Mouse (Mus musculus) neural tube, embryonic 14.5 days (tissue): Measurements from ENCODE around the gene Med12l. TPM values are rescaled to one million over a fixed set of nuclear protein-coding genes. Genes with fewer than 3 reads are reported as not detected.
A peak's percentile ranks its signal among the peaks of the same experiment; 100 is the strongest.

Experiments
- ATAC-seq: fragments of 200-750 bp; cut with Nextera tagmentation; 2 replicates; pipeline ENCODE4 v1.8.0; 2017; ENCODE audit warnings: low read depth, mild to moderate bottlenecking, moderate TSS enrichment, moderate library complexity
- H3K27ac ChIP-seq: fragments of 300-500 bp; sonication (generic); 2 replicates; pipeline ENCODE4 v1.5.1; 2014; ENCODE audit warnings: low read depth, mild to moderate bottlenecking, control low read depth, low read length, moderate library complexity, mixed read lengths
- H3K27me3 ChIP-seq: fragments of 300-500 bp; sonication (generic); 2 replicates; pipeline ENCODE4 v1.6.1; 2014; ENCODE audit warnings: low read length; ENCODE audit not compliant: control insufficient read depth, insufficient read depth
- H3K36me3 ChIP-seq: fragments of 300-500 bp; sonication (generic); 2 replicates; pipeline ENCODE4 v1.6.1; 2014; ENCODE audit warnings: low read length, mixed read lengths; ENCODE audit not compliant: control insufficient read depth, insufficient read depth
- H3K4me1 ChIP-seq: fragments of 300-500 bp; sonication (generic); 2 replicates; pipeline ENCODE4 v1.6.1; 2014; ENCODE audit warnings: low read length; ENCODE audit not compliant: control insufficient read depth, insufficient read depth
- H3K4me2 ChIP-seq: fragments of 300-500 bp; sonication (generic); 2 replicates; pipeline ENCODE4 v1.6.1; 2014; ENCODE audit warnings: mild to moderate bottlenecking, low read depth, low read length, control low read depth
- H3K4me3 ChIP-seq: fragments of 300-500 bp; sonication (generic); 2 replicates; pipeline ENCODE4 v1.5.1; 2014; ENCODE audit warnings: low read depth, low read length, control low read depth, mixed read lengths
- H3K9ac ChIP-seq: fragments of 300-500 bp; sonication (generic); replicated peaks from 2 replicates; pipeline ENCODE4 v1.6.1; 2014; ENCODE audit warnings: low read depth, mild to moderate bottlenecking, control low read depth, low read length, mixed read lengths
- H3K9me3 ChIP-seq: fragments of 300-500 bp; sonication (generic); 2 replicates; pipeline ENCODE4 v1.6.1; 2016; ENCODE audit warnings: low read length; ENCODE audit not compliant: control insufficient read depth
- WGBS: fragments of 180-500 bp; shearing (Covaris S2); extraction: QIAGEN DNeasy Blood & Tissue Kit; methylation state at CpG from one replicate; pipeline ENCODE4 v1.1.7; 2014; 5-methylcytosine and 5-hydroxymethylcytosine counted together
- polyA plus RNA-seq: library from polyadenylated mRNA; unstranded; fragments of >200 nt; fragmentation: Nextera tagmentation; extraction: Ambion mirVana; gene quantifications from 2 replicates; pipeline ENCODE4 v1.2.1, GENCODE M21; 2014

Med12l gene
- 9.3 and 9.9 TPM in 2 replicates for polyA plus RNA-seq

DNA sequence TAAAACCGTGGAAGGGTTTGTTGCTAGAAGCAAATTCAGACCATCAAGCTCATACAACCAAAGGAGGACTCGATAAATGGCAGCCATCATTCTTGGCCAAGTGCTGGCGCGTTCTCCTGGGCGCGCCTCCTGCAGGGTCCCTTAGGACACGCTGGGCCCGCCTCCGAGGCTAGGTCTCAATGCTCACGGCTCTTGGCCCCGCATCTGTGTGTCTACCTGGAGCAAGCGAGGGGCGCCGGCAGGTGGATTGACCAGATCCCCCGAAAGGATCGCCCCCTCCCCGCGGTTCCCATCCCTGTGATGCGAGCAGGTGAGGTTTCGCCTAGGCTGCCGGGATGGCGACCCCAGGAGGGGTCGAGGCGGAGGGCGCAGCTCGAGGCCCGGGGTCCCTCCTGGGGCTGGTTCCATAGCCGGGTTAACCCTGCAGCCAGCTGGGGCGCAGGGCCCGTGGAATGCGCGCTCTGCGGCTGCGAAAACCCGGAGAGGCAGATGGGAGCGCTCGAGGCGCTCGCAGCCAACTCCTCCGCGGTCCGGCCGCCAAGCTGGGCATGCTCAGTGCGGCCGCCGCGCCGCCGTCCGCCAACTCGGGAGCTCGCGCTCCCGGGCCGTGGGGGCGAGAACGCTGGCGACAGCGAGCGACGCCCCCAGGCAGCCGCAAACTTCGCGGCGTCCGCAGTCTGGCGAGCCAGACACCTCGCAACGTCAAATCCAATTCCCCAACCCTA lies at the start of gene Med12l:
Med12l (plus strand) TSS at position 555 of the 725 bp plus-strand sequence.
- peak; percentile 78 for ATAC-seq
- Histone ChIP-seq H3K9ac (peak within 1 kb of the TSS; percentile 82), H3K27ac (peak within 1 kb of the TSS; percentile 91), H3K4me1 (peaks cover 5% of the 10 kb centered on the region; the same call in 1 of the 2 replicates), H3K9me3 (no peaks in the 10 kb centered on the region), H3K27me3 (peaks cover 2% of the 10 kb centered on the region; the same call in 1 of the 2 replicates), H3K36me3 (no peaks in the 10 kb centered on the region), H3K4me2 (peak within 1 kb of the TSS; percentile 89), H3K4me3 (peak within 1 kb of the TSS; percentile 80)
- WGBS: under 1% methylated on average over 60 of the region's 69 CpGs

DNA sequence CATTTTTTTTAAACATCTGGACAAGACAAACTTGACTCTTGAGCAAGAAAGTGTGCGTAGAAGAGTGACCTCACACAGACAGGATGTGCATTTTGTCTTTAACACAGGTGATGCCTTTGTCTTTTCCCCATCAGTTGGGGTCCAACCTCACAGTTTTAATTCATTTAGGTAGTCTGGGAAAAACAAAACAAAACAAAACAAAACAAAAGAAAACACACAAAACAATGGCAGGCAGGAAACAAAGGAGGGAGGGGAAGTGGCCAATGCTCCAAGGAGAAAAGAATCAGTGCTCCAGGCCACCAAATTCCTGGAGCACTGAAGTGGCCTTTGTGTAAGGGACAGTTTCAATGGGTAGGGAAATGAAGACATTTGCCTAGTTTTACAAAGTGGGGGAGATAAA lies 44.5 kb upstream of the Med12l start:
- no peaks in the 10 kb centered on the region for H3K27me3 ChIP-seq
- no peaks in the 10 kb centered on the region for H3K4me1 ChIP-seq
- ATAC-seq: no peak
- H3K4me2 ChIP-seq: no peak overlapping the region
- no peak overlapping the region for H3K9ac ChIP-seq
- no peak overlapping the region for H3K27ac ChIP-seq
- no peaks in the 10 kb centered on the region for H3K9me3 ChIP-seq
- H3K36me3 ChIP-seq: no peaks in the 10 kb centered on the region
- WGBS: 88% methylated on average over 1 of the region's 1 CpGs
- H3K4me3 ChIP-seq: no peak overlapping the region

DNA sequence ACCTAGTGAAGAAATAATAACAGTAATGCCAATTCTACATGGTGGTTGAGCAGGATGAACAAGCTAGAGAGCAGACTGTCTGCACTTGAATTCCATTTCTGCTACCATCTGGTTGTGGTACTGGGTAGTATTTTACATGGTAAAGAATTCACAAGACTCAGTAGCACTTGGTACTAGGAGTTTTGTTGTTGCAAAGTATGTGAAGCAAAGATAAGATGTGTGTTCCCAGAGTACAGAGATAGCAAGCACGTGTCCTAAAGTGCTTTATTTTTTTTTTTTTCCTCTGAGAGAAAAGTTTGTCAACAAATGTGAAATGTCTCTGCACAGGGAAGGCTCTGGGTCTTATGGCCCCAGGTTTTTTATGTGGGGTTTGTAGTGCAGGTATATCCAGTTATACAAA lies 28.2 kb upstream of the Med12l start:
- no peaks in the 10 kb centered on the region for H3K36me3 ChIP-seq
- H3K4me1 ChIP-seq: no peaks in the 10 kb centered on the region
- no peak for ATAC-seq
- no peak overlapping the region for H3K27ac ChIP-seq
- no peak overlapping the region for H3K4me3 ChIP-seq
- H3K27me3 ChIP-seq: no peaks in the 10 kb centered on the region
- 90% methylated on average over 1 of the region's 1 CpGs for WGBS
- no peak overlapping the region for H3K4me2 ChIP-seq
- H3K9me3 ChIP-seq: no peaks in the 10 kb centered on the region
- no peak overlapping the region for H3K9ac ChIP-seq

DNA sequence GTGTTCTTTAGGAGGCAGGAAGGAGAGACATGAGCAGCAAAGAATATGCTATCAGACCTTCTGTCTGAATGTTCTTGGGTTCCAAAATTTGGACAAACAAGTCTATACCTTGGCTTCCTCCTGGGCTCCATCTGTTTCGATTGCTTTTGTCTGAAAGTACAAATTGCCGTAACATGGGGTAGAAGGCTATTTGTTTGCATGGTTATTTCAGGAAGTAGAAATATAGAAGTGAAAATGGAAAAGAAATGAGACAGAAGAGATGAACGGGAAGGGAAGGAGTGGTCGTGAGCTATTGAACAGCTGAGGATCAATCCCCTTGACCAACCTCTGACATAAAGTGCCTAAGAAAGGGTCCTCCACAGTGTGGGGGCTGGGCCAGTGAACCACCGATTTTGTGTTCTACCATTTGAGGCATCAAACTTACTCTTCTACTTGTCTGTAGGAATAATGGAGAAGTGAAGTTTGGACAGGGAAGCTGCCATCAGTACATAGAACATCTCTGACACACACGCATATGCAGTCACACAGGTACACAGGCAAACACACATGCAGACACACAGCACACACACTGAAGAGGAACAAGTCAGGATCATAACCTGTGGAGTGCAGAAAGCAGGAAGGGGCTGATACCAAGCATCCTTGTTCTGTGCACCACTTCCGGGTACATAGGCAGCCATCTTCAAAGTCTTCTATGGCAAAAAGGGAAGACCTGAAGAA lies 27.6 kb upstream of the Med12l start:
- Histone ChIP-seq H3K4me2 (no peak overlapping the region), H3K27ac (no peak overlapping the region), H3K4me3 (no peak overlapping the region), H3K9me3 (no peaks in the 10 kb centered on the region), H3K9ac (no peak overlapping the region), H3K36me3 (no peaks in the 10 kb centered on the region), H3K27me3 (no peaks in the 10 kb centered on the region), H3K4me1 (peaks cover 3% of the 10 kb centered on the region; the same call in 1 of the 2 replicates)
- WGBS: 94% methylated on average over 7 of the region's 7 CpGs
- ATAC-seq: no peak

DNA sequence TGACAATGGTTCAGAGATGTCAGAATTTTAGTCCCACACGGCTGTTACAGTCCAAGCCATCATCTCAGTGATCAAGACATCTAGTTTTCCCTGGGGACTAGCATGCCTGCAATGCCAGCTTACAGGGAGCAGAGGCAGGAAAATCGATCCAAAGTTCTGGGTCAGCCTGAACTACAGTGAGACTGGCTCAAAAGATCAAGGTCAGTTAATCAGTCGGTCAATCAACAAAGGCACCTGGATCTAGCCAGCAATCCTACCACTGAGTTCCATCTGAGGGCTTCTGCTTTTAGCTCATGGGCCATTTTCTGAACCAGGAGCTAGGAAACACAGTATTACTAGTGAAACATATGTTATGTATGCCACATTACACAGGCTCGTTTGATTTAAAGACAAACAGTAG lies 25.0 kb upstream of the Med12l start:
- Histone ChIP-seq H3K4me1 (peaks cover 5% of the 10 kb centered on the region; the same call in 1 of the 2 replicates), H3K27me3 (no peaks in the 10 kb centered on the region), H3K9me3 (no peaks in the 10 kb centered on the region), H3K36me3 (no peaks in the 10 kb centered on the region), H3K4me3 (no peak overlapping the region), H3K9ac (no peak overlapping the region), H3K4me2 (no peak overlapping the region), H3K27ac (no peak overlapping the region)
- ATAC-seq: no peak
- whole genome bisulfite sequencing: 71% methylated on average over 4 of the region's 4 CpGs

DNA sequence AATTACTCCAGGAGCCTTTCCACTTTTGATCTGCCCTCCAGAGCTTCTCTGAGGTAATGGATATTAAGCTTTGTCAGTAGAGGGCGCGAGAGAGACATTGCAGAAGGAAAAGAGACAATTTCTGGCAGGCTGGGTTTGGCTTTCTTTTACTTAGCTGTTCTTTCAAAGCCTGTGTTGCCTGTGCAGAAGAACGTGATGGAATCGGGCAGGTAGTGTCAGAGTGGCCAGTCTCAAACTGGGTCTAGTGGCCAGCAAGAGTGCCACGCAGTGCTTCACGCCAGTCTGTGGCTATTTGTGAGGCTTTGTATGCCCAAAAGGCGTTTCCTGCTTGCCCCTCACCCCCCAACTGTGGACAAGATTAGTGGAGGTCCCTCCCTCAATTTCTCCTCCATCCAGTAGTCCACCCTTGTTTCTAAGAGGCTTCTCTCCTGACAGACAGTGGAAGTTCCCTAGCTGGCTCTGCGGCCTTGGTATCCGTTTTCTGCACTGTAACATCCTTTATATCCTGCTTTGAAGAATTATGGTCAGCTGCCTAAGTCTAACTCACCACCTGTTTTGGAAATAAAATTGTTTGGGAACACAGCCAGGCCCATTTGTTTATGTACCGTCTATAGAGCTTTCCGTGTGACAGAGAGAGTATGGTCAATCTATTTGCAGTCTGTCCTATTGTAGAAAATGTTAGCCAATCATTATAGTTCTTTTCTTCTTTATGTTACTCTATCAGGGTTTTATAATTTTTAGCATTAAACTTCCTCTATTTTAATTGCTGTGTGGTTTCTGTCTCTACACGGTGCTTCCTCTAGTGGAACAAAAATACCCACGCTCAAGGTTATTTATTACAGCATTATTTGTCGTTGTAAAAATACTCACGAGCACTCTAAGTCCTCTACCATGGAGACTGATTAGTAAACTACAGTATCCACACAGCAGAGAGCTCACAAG lies 22.5 kb upstream of the Med12l start:
- no peaks in the 10 kb centered on the region for H3K9me3 ChIP-seq
- H3K9ac ChIP-seq: no peak overlapping the region
- no peaks in the 10 kb centered on the region for H3K27me3 ChIP-seq
- H3K36me3 ChIP-seq: no peaks in the 10 kb centered on the region
- WGBS: 43% methylated on average over 15 of the region's 15 CpGs
- H3K4me2 ChIP-seq: peak overlapping the region; percentile 29; the same call in 1 of the 2 replicates
- H3K4me3 ChIP-seq: no peak overlapping the region
- peak; percentile 75 for ATAC-seq
- no peak overlapping the region for H3K27ac ChIP-seq
- H3K4me1 ChIP-seq: peaks cover 5% of the 10 kb centered on the region; the same call in 1 of the 2 replicates

DNA sequence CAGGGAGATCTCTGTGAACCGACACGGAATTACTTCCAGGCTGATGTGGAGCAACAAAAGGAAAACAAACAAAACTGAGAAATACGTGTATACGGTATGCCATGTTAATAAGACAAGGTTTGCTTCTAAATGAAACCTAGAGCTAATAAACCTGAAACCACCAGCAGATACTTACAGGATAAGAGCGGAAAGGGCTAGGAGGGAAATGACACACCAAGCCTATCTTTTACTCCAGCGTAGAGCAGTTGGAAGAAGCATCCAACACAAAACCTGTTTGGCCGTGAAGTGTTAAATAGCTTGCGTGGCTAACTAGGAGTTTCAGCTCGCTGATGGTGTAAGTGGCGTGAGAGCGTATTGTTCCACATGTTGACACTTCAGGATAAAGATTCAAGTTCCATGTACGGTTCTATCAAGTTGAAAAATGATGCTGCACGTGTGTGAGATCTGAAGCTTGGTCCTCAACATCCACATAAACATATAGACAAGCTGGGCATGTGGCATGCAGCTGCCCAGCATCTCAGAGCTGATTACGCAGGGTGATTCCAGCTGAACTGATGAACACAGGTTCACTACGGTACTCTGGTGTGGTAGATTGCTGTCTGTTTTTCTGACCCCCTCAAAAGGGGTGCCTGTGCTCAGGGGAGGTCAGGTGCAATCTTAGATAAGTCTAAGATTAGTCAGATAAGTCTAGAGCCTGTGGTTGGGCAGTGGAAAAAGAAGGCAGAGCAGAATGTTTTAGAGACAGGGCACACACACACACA lies 21.6 kb upstream of the Med12l start:
- Histone ChIP-seq H3K27me3 (no peaks in the 10 kb centered on the region), H3K4me2 (no peak overlapping the region), H3K27ac (no peak overlapping the region), H3K4me1 (peaks cover 5% of the 10 kb centered on the region; the same call in 1 of the 2 replicates), H3K4me3 (no peak overlapping the region), H3K9me3 (no peaks in the 10 kb centered on the region), H3K36me3 (no peaks in the 10 kb centered on the region), H3K9ac (no peak overlapping the region)
- ATAC-seq: no peak
- WGBS: 84% methylated on average over 15 of the region's 15 CpGs

DNA sequence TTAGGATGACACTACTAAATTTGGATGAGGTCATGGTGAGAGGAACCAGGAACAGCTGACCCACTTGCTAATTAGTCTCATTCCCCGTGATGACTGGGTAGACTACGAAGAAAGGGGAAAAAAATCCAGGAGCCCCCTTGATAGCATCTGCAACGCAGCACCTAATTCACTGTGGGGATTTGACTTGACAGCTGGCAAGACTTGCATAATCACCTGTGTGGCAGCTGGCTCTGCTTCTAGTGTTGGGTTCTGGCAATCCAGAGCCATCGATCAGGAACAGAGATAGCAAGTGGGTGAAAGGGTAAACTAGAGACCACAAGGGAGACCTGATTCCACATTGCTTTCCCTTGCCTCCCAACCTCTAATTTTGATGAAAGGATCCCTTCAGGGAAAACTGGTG lies 19.8 kb upstream of the Med12l start:
- Histone ChIP-seq H3K4me3 (no peak overlapping the region), H3K4me1 (peaks cover 5% of the 10 kb centered on the region; the same call in 1 of the 2 replicates), H3K27ac (no peak overlapping the region), H3K9me3 (no peaks in the 10 kb centered on the region), H3K36me3 (no peaks in the 10 kb centered on the region), H3K27me3 (no peaks in the 10 kb centered on the region), H3K9ac (no peak overlapping the region), H3K4me2 (no peak overlapping the region)
- ATAC-seq: no peak
- WGBS: 59% methylated on average over 4 of the region's 4 CpGs
